Mouse (Mus musculus) hindbrain, embryonic 16.5 days (tissue): ENCODE data around the gene Tdrd12. TPM values are rescaled to one million over a fixed set of nuclear protein-coding genes. Genes with fewer than 3 reads are reported as not detected.

ENCODE experiments used
- ATAC-seq: fragments of 200-750 bp; cut with Nextera tagmentation; 2 replicates; pipeline ENCODE4 v1.8.0; 2017; ENCODE audit warnings: moderate TSS enrichment, moderate library complexity
- H3K27ac ChIP-seq: fragments of 300-500 bp; sonication (generic); 2 replicates; pipeline ENCODE4 v1.5.1; 2014; ENCODE audit warnings: low read depth, mild to moderate bottlenecking, control low read depth, low read length, moderate library complexity
- H3K27me3 ChIP-seq: fragments of 300-500 bp; sonication (generic); replicated peaks from 2 replicates; pipeline ENCODE4 v1.6.1; 2014; ENCODE audit warnings: low read length; ENCODE audit not compliant: control insufficient read depth, insufficient read depth
- H3K36me3 ChIP-seq: fragments of 300-500 bp; sonication (generic); 2 replicates; pipeline ENCODE4 v1.6.1; 2014; ENCODE audit warnings: mild to moderate bottlenecking, low read length, moderate library complexity, mixed read lengths; ENCODE audit not compliant: control insufficient read depth, insufficient read depth
- H3K4me1 ChIP-seq: fragments of 300-500 bp; sonication (generic); 2 replicates; pipeline ENCODE4 v1.6.1; 2014; ENCODE audit warnings: low read depth, low read length; ENCODE audit not compliant: control insufficient read depth, insufficient read depth
- H3K4me2 ChIP-seq: fragments of 300-500 bp; sonication (generic); 2 replicates; pipeline ENCODE4 v1.6.1; 2014; ENCODE audit warnings: mild to moderate bottlenecking, low read length, control low read depth, moderate library complexity
- H3K4me3 ChIP-seq: fragments of 300-500 bp; sonication (generic); 2 replicates; pipeline ENCODE4 v1.5.1; 2014; ENCODE audit warnings: mild to moderate bottlenecking, low read length, control low read depth, moderate library complexity
- H3K9ac ChIP-seq: fragments of 300-500 bp; sonication (generic); 2 replicates; pipeline ENCODE4 v1.6.1; 2014; ENCODE audit warnings: low read depth, mild to moderate bottlenecking, control low read depth, low read length, moderate library complexity
- H3K9me3 ChIP-seq: fragments of 300-500 bp; sonication (generic); 2 replicates; pipeline ENCODE4 v1.6.1; 2014; ENCODE audit warnings: mild to moderate bottlenecking, low read length, moderate library complexity; ENCODE audit not compliant: control insufficient read depth
- WGBS: fragments of 180-500 bp; shearing (Covaris S2); extraction: QIAGEN DNeasy Blood & Tissue Kit; methylation state at CpG from one replicate; pipeline ENCODE4 v1.1.7; 2014; 5-methylcytosine and 5-hydroxymethylcytosine counted together
- polyA plus RNA-seq: library from polyadenylated mRNA; unstranded; fragments of >200 nt; fragmentation: Nextera tagmentation; extraction: Ambion mirVana; gene quantifications from 2 replicates; pipeline ENCODE4 v1.2.1, GENCODE M21; 2015

Gene Tdrd12
- polyA plus RNA-seq, 1 experiment from 2014 or later, result 0.81 TPM

GRCm38 (mm10) chr7:35470794-35471193 lies 66.8 kb downstream of the Tdrd12 start:
- H3K9me3 ChIP-seq, result no peaks in the 10 kb centered on the region
- H3K4me2 ChIP-seq, result no peak overlapping the region
- no peaks in the 10 kb centered on the region for H3K4me1 ChIP-seq
- H3K36me3 ChIP-seq, result no peaks in the 10 kb centered on the region
- no peak overlapping the region for H3K9ac ChIP-seq
- no peaks in the 10 kb centered on the region for H3K27me3 ChIP-seq
- WGBS, result 50% methylated on average over 4 of the region's 4 CpGs
- H3K27ac ChIP-seq, result no peak overlapping the region
- H3K4me3 ChIP-seq, result no peak overlapping the region
- no peak for ATAC-seq

GRCm38 (mm10) chr7:35467856-35468255 lies 69.7 kb downstream of the Tdrd12 start:
- ATAC-seq, result no peak
- Histone ChIP-seq H3K27me3 (no peaks in the 10 kb centered on the region), H3K9ac (no peak overlapping the region), H3K27ac (no peak overlapping the region), H3K36me3 (no peaks in the 10 kb centered on the region), H3K9me3 (no peaks in the 10 kb centered on the region), H3K4me2 (no peak overlapping the region), H3K4me3 (no peak overlapping the region), H3K4me1 (no peaks in the 10 kb centered on the region)
- WGBS, result 63% methylated on average over 2 of the region's 2 CpGs

GRCm38 (mm10) chr7:35465027-35465426 lies 72.5 kb downstream of the Tdrd12 start:
- WGBS, result 93% methylated on average over 5 of the region's 5 CpGs
- no peak for ATAC-seq
- H3K4me1 ChIP-seq, result no peaks in the 10 kb centered on the region
- H3K27me3 ChIP-seq, result no peaks in the 10 kb centered on the region
- H3K27ac ChIP-seq, result no peak overlapping the region
- H3K9ac ChIP-seq, result no peak overlapping the region
- H3K36me3 ChIP-seq, result no peaks in the 10 kb centered on the region
- no peak overlapping the region for H3K4me3 ChIP-seq
- H3K9me3 ChIP-seq, result no peaks in the 10 kb centered on the region
- H3K4me2 ChIP-seq, result no peak overlapping the region

GRCm38 (mm10) chr7:35460971-35461370 lies 76.6 kb downstream of the Tdrd12 start:
- Histone ChIP-seq H3K27me3 (no peaks in the 10 kb centered on the region), H3K4me3 (no peak overlapping the region), H3K9me3 (no peaks in the 10 kb centered on the region), H3K4me2 (no peak overlapping the region), H3K4me1 (no peaks in the 10 kb centered on the region), H3K36me3 (no peaks in the 10 kb centered on the region), H3K9ac (no peak overlapping the region), H3K27ac (no peak overlapping the region)
- ATAC-seq, result no peak
- WGBS, result 85% methylated on average over 4 of the region's 4 CpGs

GRCm38 (mm10) chr7:35456091-35456814 lies 81.3 kb downstream of the Tdrd12 start:
- Histone ChIP-seq H3K4me2 (no peak overlapping the region), H3K4me1 (no peaks in the 10 kb centered on the region), H3K27me3 (no peaks in the 10 kb centered on the region), H3K27ac (no peak overlapping the region), H3K36me3 (no peaks in the 10 kb centered on the region), H3K9ac (no peak overlapping the region), H3K9me3 (no peaks in the 10 kb centered on the region), H3K4me3 (no peak overlapping the region)
- WGBS, result 85% methylated on average over 4 of the region's 4 CpGs
- no peak for ATAC-seq

DNA sequence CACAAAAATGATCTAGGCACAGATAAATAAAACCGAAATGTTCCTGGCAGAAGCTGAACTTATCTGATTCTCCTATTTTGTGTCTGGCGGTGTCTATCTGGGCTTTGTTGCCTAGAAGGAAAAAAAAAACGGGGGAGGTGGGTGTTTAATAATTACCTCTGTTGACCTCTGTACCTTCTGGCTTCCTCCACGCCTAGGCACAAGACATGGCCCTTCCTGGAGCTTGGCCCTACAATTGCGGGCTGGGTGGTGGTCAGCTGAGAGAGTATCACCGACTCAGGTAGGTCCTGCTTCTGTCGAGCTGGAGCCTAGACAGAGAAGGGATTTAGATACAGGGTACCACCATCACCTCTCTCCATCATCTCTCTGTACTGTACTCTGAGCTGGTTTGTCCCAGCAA lies 88.7 kb downstream of the Tdrd12 start:
- no peak for ATAC-seq
- H3K9me3 ChIP-seq, result peaks cover 4% of the 10 kb centered on the region
- 77% methylated on average over 7 of the region's 7 CpGs for WGBS
- no peak overlapping the region for H3K4me2 ChIP-seq
- no peak overlapping the region for H3K9ac ChIP-seq
- no peaks in the 10 kb centered on the region for H3K4me1 ChIP-seq
- no peak overlapping the region for H3K27ac ChIP-seq
- no peaks in the 10 kb centered on the region for H3K36me3 ChIP-seq
- H3K27me3 ChIP-seq, result no peaks in the 10 kb centered on the region
- H3K4me3 ChIP-seq, result no peak overlapping the region

DNA sequence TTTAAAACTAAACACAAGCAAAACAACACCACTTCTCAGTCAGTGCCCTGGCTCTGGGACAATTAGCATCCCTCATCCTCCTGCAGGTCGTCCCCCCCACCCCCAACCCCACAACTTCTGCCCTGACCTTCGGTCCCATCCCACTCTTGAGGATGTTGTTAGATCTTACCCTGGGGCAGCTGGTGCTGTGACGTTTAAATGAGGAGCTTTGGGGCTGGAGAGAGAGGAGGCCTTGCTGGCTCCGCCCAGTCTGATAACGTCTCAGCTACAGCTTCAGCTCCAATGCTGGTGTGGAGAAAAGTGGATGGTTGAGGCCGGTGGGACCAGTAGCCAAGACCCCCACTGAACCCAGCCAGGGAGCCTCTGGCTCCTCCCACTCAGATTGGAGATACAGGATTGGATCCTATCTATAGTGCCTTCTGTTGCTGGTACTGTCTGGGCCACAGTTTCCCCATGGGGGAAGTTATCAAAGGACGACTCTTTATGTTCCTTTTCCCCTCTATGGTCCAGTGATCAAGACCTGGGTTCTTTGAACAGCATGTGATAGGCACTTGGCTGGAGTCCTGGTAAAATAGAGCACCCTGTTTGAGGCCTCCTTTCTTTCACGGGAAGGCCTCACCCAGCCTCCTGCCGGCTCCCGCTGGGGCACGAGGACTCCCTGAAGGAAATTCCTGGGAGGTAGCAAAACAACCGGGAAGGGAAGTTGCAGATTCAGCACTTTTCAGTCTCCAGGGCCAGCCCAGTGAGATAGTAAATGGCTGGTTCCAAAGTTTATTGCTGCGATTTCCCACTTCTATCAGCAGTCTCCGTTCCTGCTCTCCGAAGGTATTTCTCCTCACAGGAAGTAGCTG lies 89.3 kb downstream of the Tdrd12 start, which contains the start of gene Slc7a9:
TSS of gene Slc7a9 (plus strand) at position 801 of the 851 bp plus-strand sequence.
- Histone ChIP-seq H3K27ac (no peak within 1 kb of the TSS), H3K27me3 (no peaks in the 10 kb centered on the region), H3K4me1 (no peaks in the 10 kb centered on the region), H3K4me3 (no peak within 1 kb of the TSS), H3K36me3 (no peaks in the 10 kb centered on the region), H3K9me3 (peaks cover 4% of the 10 kb centered on the region), H3K4me2 (no peak within 1 kb of the TSS), H3K9ac (no peak within 1 kb of the TSS)
- no peak for ATAC-seq
- WGBS, result 28% methylated on average over 15 of the region's 15 CpGs

- H3K27ac ChIP-seq, result no peak overlapping the region
- H3K9me3 ChIP-seq, result peaks cover 4% of the 10 kb centered on the region
- no peaks in the 10 kb centered on the region for H3K36me3 ChIP-seq
- H3K4me2 ChIP-seq, result no peak overlapping the region
- ATAC-seq, result no peak
- H3K4me1 ChIP-seq, result no peaks in the 10 kb centered on the region
- 31% methylated on average over 4 of the region's 4 CpGs for WGBS
- no peak overlapping the region for H3K9ac ChIP-seq
- H3K4me3 ChIP-seq, result no peak overlapping the region
- H3K27me3 ChIP-seq, result no peaks in the 10 kb centered on the region
Measured at GRCm38 (mm10) chr7:35447501-35447900, 90.0 kb downstream of the Tdrd12 start.

DNA sequence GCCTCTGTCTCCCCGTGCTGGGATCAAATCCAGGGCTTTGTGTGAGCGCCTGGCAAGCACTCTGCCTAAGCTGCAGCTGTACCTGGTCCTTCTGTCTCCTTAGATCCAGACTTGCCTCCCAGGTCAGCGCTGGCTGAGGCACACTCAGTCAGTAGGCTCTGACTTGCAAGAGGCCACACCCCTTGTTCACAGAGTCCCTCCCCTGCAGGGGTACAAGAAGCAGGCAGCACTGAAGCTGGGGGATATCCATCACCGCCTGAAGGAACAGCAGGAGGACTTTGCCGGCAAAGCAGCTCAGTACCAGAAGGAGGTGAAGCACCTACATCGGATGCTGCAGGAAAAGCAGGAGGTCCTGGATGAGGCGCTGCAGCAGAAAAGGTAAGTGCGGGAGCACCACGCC lies 102.3 kb downstream of the Tdrd12 start:
- H3K9me3 ChIP-seq, result no peaks in the 10 kb centered on the region
- H3K4me3 ChIP-seq, result no peak overlapping the region
- WGBS, result 82% methylated on average over 9 of the region's 9 CpGs
- no peak overlapping the region for H3K4me2 ChIP-seq
- H3K27me3 ChIP-seq, result no peaks in the 10 kb centered on the region
- H3K4me1 ChIP-seq, result no peaks in the 10 kb centered on the region
- no peak overlapping the region for H3K9ac ChIP-seq
- ATAC-seq, result no peak
- peaks cover 33% of the 10 kb centered on the region for H3K36me3 ChIP-seq
- no peak overlapping the region for H3K27ac ChIP-seq
